Mouse (Mus musculus) limb, embryonic 14.5 days (tissue): ENCODE results near the gene Grid2ip. TPM values are rescaled to one million over a fixed set of nuclear protein-coding genes. Genes with fewer than 3 reads are reported as not detected.

Experiments
- ATAC-seq: fragments of 200-750 bp; cut with Nextera tagmentation; 2 replicates; pipeline ENCODE4 v1.8.0; 2017; ENCODE audit warnings: low read depth, moderate number of reproducible peaks, moderate TSS enrichment; ENCODE audit not compliant: low FRiP score
- DNase-seq: peaks from one replicate; pipeline ENCODE4 v3.0.0-alpha.2; 2015; ENCODE audit warnings: low spot score
- H3K27ac ChIP-seq: fragments of 300-500 bp; sonication (generic); replicated peaks from 2 replicates; pipeline ENCODE4 v1.5.1; 2014; ENCODE audit warnings: low read depth, mild to moderate bottlenecking, low read length, moderate library complexity, mixed read lengths
- H3K27me3 ChIP-seq: fragments of 300-500 bp; sonication (generic); 2 replicates; pipeline ENCODE4 v1.6.1; 2014; ENCODE audit warnings: low read length, mixed read lengths; ENCODE audit not compliant: control insufficient read depth, insufficient read depth
- H3K36me3 ChIP-seq: fragments of 300-500 bp; sonication (generic); 2 replicates; pipeline ENCODE4 v1.6.1; 2014; ENCODE audit warnings: mild to moderate bottlenecking, low read length, moderate library complexity, mixed read lengths; ENCODE audit not compliant: control insufficient read depth, insufficient read depth
- H3K4me1 ChIP-seq: fragments of 300-500 bp; sonication (generic); 2 replicates; pipeline ENCODE4 v1.6.1; 2014; ENCODE audit warnings: antibody characterized with exemption, low read length, mixed read lengths; ENCODE audit not compliant: control insufficient read depth, insufficient read depth
- H3K4me2 ChIP-seq: fragments of 300-500 bp; sonication (generic); replicated peaks from 2 replicates; pipeline ENCODE4 v1.6.1; 2014; ENCODE audit warnings: low read depth, mild to moderate bottlenecking, low read length, moderate library complexity; ENCODE audit not compliant: severe bottlenecking
- H3K4me3 ChIP-seq: fragments of 300-500 bp; sonication (generic); replicated peaks from 2 replicates; pipeline ENCODE4 v1.5.1; 2014; ENCODE audit warnings: low read length
- H3K9ac ChIP-seq: fragments of 300-500 bp; sonication (generic); 2 replicates; pipeline ENCODE4 v1.6.1; 2014; ENCODE audit warnings: mild to moderate bottlenecking, low read depth, low read length, moderate library complexity; ENCODE audit not compliant: severe bottlenecking
- H3K9me3 ChIP-seq: fragments of 300-500 bp; sonication (generic); 2 replicates; pipeline ENCODE4 v1.6.1; 2016; ENCODE audit warnings: low read length; ENCODE audit not compliant: control insufficient read depth
- POLR2A ChIP-seq: fragments of 200-500 bp; IDR thresholded peaks from 2 replicates; pipeline ENCODE4 v1.8.0; 2012; ENCODE audit warnings: inconsistent platforms, mild to moderate bottlenecking, moderate library complexity, borderline replicate concordance; ENCODE audit not compliant: insufficient read depth, insufficient read length; ENCODE audit errors: extremely low read depth
- WGBS: fragments of 180-500 bp; shearing (Covaris S2); extraction: QIAGEN DNeasy Blood & Tissue Kit; methylation state at CpG from one replicate; pipeline ENCODE4 v1.1.7; 2014; 5-methylcytosine and 5-hydroxymethylcytosine counted together
- polyA plus RNA-seq, 2 experiments: library from polyadenylated mRNA; depleted of rRNA in 1 of 2; stranded (reverse) in 1 of 2; unstranded in 1 of 2; fragments of >200 nt; fragmentation: Nextera tagmentation in 1 of 2; extraction: Ambion mirVana in 1 of 2; gene quantifications; 2 replicates each; pipeline versions ENCODE4 v1.2.1 to v1.2.3; 2012 to 2014

Gene Grid2ip
- polyA plus RNA-seq, 2 experiments: 0.89 to 1.5 TPM

- no peak for TF ChIP-seq POLR2A
- H3K4me1 ChIP-seq: peaks cover 6% of the 10 kb centered on the region; the same call in 1 of the 2 replicates
- no peak overlapping the region; the same call in 1 of the 2 replicates for H3K4me2 ChIP-seq
- H3K9ac ChIP-seq: no peak overlapping the region
- no peaks in the 10 kb centered on the region for H3K36me3 ChIP-seq
- ATAC-seq: no peak; the same call in 1 of the 2 replicates
- H3K4me3 ChIP-seq: no peak overlapping the region
- H3K27ac ChIP-seq: no peak overlapping the region
- WGBS: 13% methylated on average over 5 of the region's 5 CpGs
- peak; percentile 85 for DNase-seq
- no peaks in the 10 kb centered on the region for H3K9me3 ChIP-seq
- no peaks in the 10 kb centered on the region for H3K27me3 ChIP-seq
Measured at GRCm38 (mm10) chr5:143333872-143334271, 23.3 kb upstream of the Grid2ip start.

GRCm38 (mm10) chr5:143334418-143335088 is 22.6 kb upstream of the Grid2ip start:
- no peak for TF ChIP-seq POLR2A
- Histone ChIP-seq H3K27ac (no peak overlapping the region), H3K9ac (no peak overlapping the region), H3K4me2 (no peak overlapping the region), H3K4me1 (peaks cover 6% of the 10 kb centered on the region; the same call in 1 of the 2 replicates), H3K4me3 (no peak overlapping the region), H3K9me3 (no peaks in the 10 kb centered on the region), H3K36me3 (no peaks in the 10 kb centered on the region), H3K27me3 (no peaks in the 10 kb centered on the region)
- ATAC-seq: no peak
- no peak for DNase-seq
- 66% methylated on average over 14 of the region's 14 CpGs for WGBS

- H3K36me3 ChIP-seq: no peaks in the 10 kb centered on the region
- H3K4me3 ChIP-seq: no peak overlapping the region
- no peak overlapping the region for H3K27ac ChIP-seq
- no peaks in the 10 kb centered on the region for H3K9me3 ChIP-seq
- H3K4me2 ChIP-seq: no peak overlapping the region
- DNase-seq (no peak), ATAC-seq (no peak)
- H3K4me1 ChIP-seq: peaks cover under 1% of the 10 kb centered on the region; the same call in 1 of the 2 replicates
- H3K27me3 ChIP-seq: no peaks in the 10 kb centered on the region
- H3K9ac ChIP-seq: no peak overlapping the region
- 80% methylated on average over 7 of the region's 7 CpGs for WGBS
- no peak for TF ChIP-seq POLR2A
Measured at GRCm38 (mm10) chr5:143335089-143335460, 22.1 kb upstream of the Grid2ip start.

GRCm38 (mm10) chr5:143336559-143336958 is 20.6 kb upstream of the Grid2ip start:
- no peak for TF ChIP-seq POLR2A
- no peak overlapping the region for H3K27ac ChIP-seq
- H3K9me3 ChIP-seq: no peaks in the 10 kb centered on the region
- 66% methylated on average over 6 of the region's 6 CpGs for WGBS
- no peaks in the 10 kb centered on the region for H3K4me1 ChIP-seq
- ATAC-seq (no peak), DNase-seq (no peak)
- H3K9ac ChIP-seq: no peak overlapping the region
- no peaks in the 10 kb centered on the region for H3K36me3 ChIP-seq
- no peak overlapping the region for H3K4me2 ChIP-seq
- H3K4me3 ChIP-seq: no peak overlapping the region
- no peaks in the 10 kb centered on the region for H3K27me3 ChIP-seq

- 54% methylated on average over 6 of the region's 6 CpGs for WGBS
- ATAC-seq (no peak), DNase-seq (no peak)
- H3K4me3 ChIP-seq: no peak overlapping the region
- H3K27me3 ChIP-seq: no peaks in the 10 kb centered on the region
- no peaks in the 10 kb centered on the region for H3K4me1 ChIP-seq
- H3K9me3 ChIP-seq: no peaks in the 10 kb centered on the region
- no peak for TF ChIP-seq POLR2A
- no peak overlapping the region for H3K4me2 ChIP-seq
- H3K9ac ChIP-seq: no peak overlapping the region
- no peaks in the 10 kb centered on the region for H3K36me3 ChIP-seq
- H3K27ac ChIP-seq: no peak overlapping the region
Measured at GRCm38 (mm10) chr5:143339603-143340002, 17.5 kb upstream of the Grid2ip start.
